Mouse (Mus musculus): ENCODE measurements around the gene Tlx2. TPM values are rescaled to one million over a fixed set of nuclear protein-coding genes. Genes with fewer than 3 reads are reported as not detected.

Tlx2 gene
- not detected for total RNA-seq (2021)
- long read RNA-seq, experiment 1: 0 reads
- long read RNA-seq, experiment 2: 0 reads

DNA sequence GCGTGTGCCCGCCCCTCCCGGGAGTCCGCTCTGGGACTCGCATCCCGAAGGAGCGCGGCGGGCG is at the start of gene Tlx2:
Tlx2 (minus strand) TSS at position 47 of the 64 bp plus-strand sequence.
- intact Hi-C loops (cut with DNase I; ENCODE audit: low total_unique reads): no loop called here
- DNase-seq: no peak

DNA sequence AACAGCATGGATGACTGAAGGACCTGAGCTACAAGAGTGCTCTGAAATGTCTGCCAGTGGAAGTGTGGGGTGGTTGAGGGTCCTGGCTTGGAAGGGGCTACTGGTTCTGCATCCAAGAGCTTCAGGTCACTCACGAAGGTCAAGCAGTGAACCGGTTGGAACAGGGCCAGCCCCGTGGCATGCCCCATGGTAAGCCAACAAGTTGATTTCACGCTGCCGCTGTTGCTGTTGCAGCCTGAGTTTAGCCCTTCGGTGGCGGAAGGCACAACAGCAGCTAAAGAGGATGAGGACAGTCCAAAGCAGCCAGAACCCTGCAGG is 49.6 kb upstream of the Tlx2 start:
- intact Hi-C loops (cut with DNase I; ENCODE audit: low total_unique reads): loop anchor here (5.0 kb wide), 1 partner anchor 43 kb away; no protein-coding TSS in a partner anchor
- DNase-seq: no peak

DNA sequence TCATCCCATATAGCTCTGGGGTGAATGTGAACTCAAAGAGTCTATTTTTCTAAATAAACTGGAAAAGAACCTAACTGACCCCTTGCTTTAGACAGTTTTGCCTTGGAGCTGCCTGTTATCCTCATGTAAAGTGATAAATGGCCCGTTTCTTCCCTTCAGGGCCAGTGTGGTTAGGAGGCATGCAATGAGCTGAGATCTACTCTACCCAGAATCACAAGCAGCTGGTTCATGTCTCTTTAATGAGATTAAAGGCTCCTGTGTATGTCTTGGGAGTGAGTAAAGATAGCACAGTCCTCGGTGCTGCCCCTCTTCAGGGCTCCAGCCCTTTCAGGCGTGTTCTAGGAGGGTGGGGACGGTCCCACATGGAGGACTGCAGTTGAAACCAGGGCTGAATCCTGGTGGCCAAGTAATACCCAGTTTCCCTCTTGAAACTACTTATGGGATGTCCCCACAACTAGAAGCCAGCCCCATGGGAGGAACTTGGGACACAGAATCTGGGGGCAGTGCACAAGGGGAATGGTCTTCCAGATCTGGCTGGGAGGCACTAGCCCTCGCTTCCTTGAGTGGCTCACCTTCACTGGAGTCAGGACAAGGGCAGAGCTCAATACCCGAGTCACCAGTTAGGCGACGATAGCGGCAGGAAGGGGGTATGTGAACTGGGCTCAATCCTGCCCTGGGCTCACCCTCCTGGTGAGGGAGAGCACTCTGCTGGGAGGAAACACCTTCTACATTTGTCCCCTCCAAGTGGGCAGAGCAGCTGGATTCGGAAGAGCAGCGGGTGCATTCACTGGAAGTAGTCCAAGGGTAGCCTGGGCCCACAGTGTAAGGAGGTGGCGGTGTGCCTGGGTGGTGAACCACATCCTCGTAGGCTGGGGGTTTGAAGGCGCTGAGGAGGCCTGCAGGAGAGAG is 49.0 kb upstream of the Tlx2 start:
- DNase-seq: no peak
- intact Hi-C loops (cut with DNase I; ENCODE audit: low total_unique reads): loop anchor here (5.0 kb wide), 1 partner anchor 43 kb away; no protein-coding TSS in a partner anchor

DNA sequence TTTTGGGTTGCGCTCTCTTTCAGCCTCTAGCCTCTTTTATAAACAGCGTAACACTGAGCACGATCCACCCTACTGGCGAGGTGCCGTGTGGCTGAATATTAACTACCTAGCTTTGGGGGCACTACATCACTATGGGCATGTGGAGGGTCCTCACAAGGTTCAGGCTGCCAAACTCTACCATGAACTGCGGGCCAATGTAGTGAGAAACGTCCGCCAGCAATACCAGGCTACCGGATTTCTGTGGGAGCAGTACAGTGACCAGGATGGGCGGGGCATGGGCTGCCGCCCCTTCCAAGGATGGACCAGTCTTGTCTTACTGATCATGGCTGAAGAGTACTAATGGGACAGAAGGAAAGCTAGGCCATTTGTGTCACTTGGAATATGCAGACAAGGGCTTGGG is 48.3 kb upstream of the Tlx2 start:
- no peak for DNase-seq
- intact Hi-C loops (cut with DNase I; ENCODE audit: low total_unique reads): loop anchor here (5.0 kb wide), 1 partner anchor 44 kb away; no protein-coding TSS in a partner anchor

DNA sequence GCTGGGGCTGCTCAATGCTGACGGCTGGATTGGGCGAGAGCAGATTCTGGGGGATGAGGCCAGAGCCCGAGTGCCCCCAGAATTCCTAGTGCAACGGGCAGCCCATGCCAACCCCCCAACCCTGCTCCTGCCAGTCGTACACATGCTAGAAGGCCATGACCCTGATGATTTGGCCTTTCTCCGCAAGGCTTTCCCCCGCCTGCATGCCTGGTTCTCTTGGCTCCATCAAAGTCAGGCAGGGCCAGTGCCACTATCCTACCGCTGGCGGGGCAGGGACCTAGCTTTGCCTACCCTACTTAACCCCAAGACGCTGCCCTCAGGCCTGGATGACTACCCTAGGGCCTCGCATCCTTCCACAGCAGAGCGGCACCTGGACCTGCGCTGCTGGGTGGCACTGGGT is 47.5 kb upstream of the Tlx2 start:
- no peak for DNase-seq

DNA sequence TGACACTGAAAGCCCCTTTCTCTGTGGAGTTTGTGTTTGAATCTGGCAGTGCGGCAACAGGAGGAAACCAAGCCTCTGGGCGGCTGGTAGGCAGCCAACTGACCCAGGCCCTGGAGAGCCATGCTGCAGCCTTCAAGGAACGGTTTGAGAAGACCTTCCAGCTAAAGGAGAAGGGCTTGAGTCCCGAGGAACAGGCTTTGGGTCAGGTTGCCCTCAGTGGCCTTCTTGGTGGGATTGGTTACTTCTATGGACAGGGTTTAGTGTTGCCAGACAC is 47.0 kb upstream of the Tlx2 start:
- intact Hi-C loops (cut with DNase I; ENCODE audit: low total_unique reads): loop anchor here (5.0 kb wide), 1 partner anchor 45 kb away; no protein-coding TSS in a partner anchor
- DNase-seq: no peak

More for the DNA sequence above, 47.5 kb upstream of the Tlx2 start:
- intact Hi-C loops (cut with DNase I; ENCODE audit: low total_unique reads): loop anchor here (5.0 kb wide), 1 partner anchor 45 kb away; no protein-coding TSS in a partner anchor

DNA sequence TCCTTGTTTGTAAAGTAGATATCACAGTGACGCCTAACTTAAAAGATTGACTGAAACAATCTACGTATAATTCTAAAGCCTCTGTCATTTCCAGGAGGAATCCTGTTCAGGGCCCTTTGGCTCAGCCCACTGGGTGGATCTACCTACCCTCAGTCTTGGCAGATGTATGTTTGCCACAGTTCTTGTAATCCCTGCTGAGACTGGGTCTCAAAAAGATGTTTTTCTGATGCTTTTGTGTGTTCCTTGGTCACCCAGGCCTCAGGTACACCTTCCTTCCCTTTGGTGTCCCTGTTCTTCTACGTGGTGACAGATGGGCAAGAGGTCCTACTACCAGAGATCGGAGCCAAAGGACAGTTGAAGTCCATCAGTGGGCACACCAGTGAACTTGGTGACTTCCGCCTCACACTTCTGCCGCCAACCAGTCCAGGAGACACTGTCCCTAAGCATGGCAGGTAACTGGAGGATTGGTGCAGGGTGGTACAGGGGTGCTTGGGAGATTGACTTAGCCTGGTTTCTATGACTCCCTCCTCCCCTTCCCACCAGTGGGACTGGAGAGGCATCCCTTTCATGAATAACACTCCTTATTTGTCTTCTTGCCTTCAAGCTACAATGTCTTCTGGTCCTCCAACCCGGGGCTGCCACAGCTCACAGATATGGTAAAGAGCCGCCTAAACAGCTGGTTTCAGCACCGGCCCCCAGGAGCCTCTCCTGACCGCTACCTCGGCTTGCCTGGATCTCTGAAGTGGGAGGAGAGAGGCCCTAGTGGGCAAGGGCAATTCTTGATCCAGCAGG is 46.5 kb upstream of the Tlx2 start:
- intact Hi-C loops (cut with DNase I; ENCODE audit: low total_unique reads): loop anchor here (5.0 kb wide), 1 partner anchor 46 kb away; no protein-coding TSS in a partner anchor
- DNase-seq: no peak

DNA sequence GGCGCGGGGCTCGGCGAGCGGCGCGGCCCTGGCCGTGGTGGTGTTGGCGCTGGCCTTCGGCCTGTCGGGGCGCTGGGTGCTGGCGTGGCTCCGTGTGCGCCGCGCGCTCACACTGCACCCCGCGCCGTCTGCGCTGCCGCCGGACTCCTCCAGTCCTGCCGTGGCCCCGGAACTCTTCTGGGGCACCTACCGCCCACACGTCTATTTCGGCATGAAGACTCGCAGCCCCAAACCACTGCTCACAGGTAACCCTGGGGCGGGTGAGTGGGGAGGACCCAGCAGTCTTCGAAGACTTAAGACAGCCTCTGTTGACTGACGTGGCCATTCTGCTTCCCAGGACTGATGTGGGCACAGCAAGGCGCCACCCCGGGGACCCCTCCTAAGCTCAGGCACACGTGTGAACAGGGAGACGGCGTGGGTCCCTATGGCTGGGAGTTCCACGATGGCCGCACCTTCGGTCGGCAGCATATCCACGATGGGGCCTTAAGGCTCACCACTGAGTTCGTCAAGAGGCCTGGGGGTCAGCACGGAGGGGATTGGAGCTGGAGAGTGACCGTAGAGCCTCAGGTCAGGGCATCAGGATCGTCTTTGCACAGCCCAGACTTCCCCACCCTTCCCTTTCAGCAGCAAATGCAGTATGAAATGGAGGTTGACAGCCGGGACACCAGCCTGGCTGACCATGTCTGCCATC is 45.7 kb upstream of the Tlx2 start:
- intact Hi-C loops (cut with DNase I; ENCODE audit: low total_unique reads): loop anchor here (5.0 kb wide), 1 partner anchor 46 kb away; no protein-coding TSS in a partner anchor
- DNase-seq: no peak

DNA sequence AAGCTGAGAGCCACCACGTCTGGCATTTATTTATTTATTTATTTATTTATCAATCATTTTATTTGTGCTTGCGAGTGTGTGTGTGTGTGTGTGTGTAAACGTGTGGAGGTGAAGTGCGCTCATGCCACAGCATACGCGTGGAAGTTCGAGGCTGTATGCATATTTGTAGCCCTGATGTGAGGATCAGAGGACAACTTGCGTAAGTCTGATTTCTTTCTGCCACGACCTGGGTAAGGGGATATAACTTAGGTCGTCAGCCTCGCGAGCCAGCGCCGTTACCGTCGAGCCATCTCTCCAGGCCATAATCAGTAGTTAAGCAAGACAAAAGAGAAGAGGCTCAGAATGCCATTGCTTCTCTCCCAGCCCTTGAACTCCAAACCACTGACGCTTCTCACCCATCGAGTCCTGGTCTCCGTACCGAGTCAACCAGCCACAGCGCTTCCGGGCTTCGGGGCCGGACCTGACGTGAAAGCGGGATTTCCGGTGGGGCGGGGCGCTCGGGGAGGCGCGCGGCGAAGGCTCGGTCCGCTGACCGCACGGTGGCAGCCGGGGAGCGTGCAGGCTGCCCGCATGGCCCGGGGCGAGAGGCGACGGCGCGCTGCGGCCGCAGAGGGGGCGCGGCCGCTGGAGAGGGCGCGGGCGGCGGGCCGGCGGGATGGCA is 45.0 kb upstream of the Tlx2 start, which contains the start of gene Mogs:
Mogs (plus strand) TSS at position 486 of the 661 bp plus-strand sequence.
- intact Hi-C loops (cut with DNase I; ENCODE audit: low total_unique reads): loop anchor here (5.0 kb wide), 1 partner anchor 47 kb away; no protein-coding TSS in a partner anchor
- peak; percentile 96 for DNase-seq

DNA sequence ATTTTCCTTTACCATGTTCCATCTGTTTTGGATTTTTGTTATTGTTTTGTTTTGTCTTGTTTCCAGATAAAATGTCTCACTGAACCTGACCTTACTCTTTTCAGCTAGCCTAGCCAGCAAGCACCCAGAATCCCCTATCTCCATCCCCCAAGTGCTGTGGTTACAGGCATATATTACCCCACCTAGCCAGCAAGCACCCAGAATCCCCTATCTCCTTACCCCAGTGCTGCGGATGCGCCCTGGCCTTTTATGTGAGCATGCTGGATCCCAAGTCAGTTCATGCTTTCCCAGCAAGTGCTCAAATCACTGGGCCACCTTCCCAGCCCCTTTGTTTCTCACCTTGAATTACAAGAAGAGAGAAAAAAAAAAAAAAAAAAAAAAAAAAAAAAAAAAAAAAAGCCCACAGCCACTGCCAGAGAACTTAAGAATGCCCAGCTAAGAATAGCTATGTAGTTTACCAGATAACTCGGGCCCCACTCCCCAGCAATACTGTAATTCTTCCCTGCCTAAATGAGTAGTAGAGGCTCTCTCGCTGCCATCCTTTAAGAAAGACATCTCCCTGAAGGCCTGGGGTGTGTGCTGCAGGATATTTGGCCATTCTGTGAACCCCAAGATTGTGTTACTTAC is 41.5 kb upstream of the Tlx2 start:
- DNase-seq: no peak
- intact Hi-C loops (cut with DNase I; ENCODE audit: low total_unique reads): no loop called here

DNA sequence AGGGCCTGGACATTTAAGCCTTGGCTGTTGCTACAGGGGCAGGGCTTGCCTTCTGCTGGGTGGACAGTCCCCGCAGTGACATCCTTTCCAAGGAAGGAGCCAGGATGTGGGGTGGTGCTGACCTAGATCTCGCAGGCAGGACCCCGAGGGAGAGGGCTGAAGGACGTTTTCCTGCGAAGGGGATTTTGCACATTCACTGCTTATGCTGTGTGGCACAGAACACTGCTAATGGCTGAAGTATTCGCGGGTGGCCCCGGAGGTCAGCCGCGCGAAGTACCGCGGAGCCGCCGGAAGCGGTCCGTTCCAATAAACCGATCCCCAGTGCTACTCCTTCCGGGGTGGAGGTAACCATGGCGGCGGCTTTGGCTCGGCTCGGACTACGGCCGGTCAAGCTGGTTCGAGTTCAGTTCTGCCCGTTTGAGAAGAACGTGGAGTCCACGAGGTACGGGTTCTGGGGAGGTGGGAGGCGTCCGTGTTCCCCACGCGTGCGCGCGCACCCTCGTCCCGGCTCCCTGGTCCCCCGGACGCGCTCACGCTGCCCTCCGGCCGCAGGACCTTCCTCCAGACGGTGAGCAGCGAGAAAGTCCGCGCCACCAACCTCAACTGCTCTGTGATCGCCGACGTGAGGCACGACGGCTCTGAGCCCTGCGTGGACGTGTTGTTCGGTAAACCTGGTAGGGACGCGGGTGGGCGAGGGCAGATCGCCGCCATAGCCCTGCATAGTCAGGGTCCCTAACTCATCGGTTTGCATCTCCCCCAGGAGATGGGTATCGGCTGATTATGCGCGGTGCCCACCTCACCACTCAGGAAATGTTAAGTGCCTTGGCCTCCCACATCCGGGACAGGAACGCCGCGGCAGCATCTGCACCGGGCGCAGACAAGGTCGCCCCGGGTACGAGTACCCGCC is 38.9 kb upstream of the Tlx2 start, which contains the start of gene Mrpl53:
Mrpl53 (plus strand) TSS at position 279 of the 907 bp plus-strand sequence.
- DNase-seq: peak; percentile 83
- intact Hi-C loops (cut with DNase I; ENCODE audit: low total_unique reads): no loop called here

DNA sequence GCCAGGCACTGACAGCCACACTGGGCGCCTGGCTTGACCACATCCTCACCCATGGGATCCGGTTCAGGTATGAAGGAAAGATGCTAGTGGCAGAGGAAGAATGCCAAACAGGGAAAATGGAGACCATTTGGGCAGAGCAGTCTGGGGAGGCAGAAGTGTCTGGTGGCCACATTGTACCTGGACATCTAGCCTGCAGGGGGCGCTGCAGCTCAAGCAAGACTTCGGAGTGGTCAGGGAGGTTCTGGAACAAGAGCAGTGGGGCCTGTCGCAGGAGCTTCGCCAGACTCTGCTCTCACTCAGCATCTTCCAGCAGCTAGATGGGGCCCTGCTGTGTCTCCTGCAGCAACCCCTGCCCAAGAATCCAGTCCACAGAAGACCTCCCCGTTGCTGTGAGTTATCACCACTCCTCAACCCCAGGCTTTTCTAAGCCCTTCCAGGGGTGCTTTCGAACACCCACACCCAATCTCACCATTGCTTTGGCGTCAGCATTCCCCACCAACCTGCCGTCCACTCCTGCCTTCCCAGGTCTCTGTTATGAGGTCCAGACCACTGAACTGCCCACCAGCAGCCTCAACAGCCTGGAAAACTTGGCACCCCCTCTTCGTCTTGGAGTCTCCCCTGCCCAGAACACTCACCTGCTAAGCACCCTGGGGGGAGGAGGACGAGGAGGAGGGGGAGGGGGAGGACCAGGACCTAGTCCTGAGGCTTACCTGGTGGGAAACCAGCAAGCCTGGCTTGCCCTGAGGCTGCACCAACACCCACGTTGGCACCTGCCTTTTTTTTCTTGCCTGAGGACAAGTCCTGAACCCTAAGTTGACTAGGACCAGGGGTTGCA is 37.7 kb upstream of the Tlx2 start:
- intact Hi-C loops (cut with DNase I; ENCODE audit: low total_unique reads): no loop called here
- DNase-seq: peak; percentile 84

DNA sequence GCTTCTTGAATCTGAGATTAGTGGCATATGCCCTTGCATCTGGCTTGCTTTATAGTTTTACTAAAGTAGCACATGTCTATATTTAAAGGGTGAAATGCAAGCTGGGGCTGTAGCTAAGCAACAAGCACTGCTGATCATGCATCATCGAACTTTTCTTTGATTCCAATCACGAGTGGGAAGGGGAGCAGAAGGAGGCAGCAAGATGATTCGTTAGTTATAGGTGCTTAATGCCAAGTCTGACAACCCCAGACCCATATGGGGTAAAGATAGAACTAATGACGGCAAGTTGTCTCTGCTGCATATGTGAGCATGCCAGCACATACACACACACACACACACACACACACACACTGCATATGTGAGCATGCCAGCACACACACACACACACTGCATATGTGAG is 34.1 kb upstream of the Tlx2 start:
- no peak for DNase-seq
- intact Hi-C loops (cut with DNase I; ENCODE audit: low total_unique reads): loop anchor here (5.0 kb wide), 1 partner anchor 102 kb away; no protein-coding TSS in a partner anchor

DNA sequence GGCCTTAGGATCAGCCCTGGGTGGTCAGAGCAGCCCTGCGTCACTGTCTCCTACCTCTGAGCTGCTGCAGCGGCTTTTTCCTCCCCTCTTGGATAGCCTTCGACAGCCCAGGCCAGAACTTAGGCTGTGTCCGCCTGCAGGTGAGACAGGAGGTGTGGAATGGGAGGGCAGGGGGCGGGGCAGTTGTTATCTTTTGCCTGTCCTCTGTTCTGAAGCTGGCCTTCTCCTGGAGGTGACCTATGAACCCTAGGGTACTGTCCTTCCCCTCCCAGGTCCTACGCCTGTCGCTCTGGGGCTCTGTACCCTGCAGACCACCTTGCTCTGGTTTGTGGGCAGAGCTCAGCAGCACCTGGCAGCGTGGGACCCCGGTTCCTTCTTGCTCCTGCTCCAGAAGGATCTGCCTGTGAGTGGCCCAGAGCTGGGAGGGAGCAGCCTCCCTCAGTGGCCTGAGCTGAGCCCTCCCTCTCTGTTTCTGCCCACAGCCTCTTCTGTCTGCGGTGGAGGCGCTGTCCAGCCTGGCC is 33.1 kb upstream of the Tlx2 start:
- no peak for DNase-seq
- intact Hi-C loops (cut with DNase I; ENCODE audit: low total_unique reads): loop anchor here (5.0 kb wide), 1 partner anchor 101 kb away; no protein-coding TSS in a partner anchor

DNA sequence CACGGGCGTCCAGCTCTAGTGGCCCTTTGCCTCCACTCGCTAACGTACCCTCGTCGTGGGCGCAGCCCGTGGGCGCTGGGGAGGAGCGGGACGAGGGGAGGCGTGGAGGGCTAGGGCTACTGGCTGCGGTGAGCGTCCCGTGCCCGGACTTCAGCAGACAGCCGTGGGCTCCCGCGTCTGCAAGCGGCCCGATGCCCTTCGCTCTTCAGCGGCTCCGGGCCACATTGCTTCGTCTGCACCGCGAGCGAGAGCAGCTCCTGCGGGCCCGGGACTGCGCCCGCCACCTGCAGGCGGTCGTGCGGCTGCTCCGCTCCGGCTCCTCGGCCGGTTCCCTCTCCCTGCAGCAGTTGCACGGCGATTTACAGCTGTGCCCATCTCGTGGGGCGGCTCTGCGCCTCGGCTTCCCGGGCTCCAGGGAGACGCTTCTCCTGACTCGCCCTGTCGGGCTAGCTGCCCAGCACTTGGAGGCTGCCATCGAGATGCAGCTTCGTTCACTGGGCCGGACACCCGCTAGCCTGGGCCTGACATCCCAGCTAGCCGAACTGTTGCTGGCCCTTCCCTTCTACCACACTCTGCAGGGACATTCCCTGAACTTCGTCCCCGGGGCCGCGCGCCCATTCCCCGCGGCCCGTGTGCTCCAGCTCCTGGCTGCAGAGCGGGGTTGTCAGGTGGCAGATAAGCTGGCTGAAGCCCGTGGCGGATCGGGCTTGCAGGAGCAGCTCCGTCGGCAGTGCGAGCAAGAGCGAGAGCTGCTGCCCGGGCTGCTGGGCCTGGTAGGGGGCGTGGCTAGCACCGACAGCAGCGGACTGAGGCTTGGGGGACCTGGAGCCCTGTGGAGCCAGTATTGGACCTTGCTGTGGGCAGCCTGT is 31.8 kb upstream of the Tlx2 start:
- intact Hi-C loops (cut with DNase I; ENCODE audit: low total_unique reads): loop anchor here (5.0 kb wide), 1 partner anchor 100 kb away; no protein-coding TSS in a partner anchor
- DNase-seq: peak; percentile 76

DNA sequence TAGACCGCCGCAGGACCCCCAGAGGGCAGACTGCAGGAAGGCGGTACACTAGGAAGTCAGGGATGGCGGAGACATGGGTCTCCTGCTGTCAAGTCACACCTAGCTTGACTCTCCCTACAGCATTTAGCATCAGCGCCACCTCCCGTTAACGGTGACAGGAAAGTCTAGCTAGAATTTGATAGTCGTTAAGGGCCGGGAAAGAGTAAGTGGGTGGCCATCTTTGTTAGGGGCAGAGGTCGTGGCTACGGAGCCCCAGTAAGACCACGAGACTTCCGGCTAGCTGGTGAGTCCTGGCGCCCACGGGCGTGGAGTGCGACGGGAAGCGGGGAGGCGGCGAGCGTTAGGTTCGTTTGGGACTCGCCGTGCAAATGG is 31.2 kb upstream of the Tlx2 start, which contains the start of the genes Ccdc142 and Gm42688:
Ccdc142 (plus strand) TSS at position 286 of the 372 bp plus-strand sequence.
Gm42688 (plus strand) TSS at position 302 of the 372 bp plus-strand sequence.
- DNase-seq: peak; percentile 88
- intact Hi-C loops (cut with DNase I; ENCODE audit: low total_unique reads): loop anchor here (5.0 kb wide), 1 partner anchor 99 kb away; no protein-coding TSS in a partner anchor
